Mouse (Mus musculus): ENCODE measurements at regions not wholly inside any gene's neighbourhood (a gene's known extent, or its start where the extent isn't known, plus 50 kb on each side); places are given as distances from the start of the nearest gene placed in this dataset.

- H3K27me3 ChIP-seq (ENCODE audit: insufficient read depth, low read length), result no peaks in the 10 kb centered on the region
- H3K9me3 ChIP-seq (ENCODE audit: low read length), result no peaks in the 10 kb centered on the region
- no peak for TF ChIP-seq CTCF (IDR thresholded peaks at IDR 0.05)
- DNase-seq (ENCODE audit: low spot score) (no peak), ATAC-seq (ENCODE audit: low FRiP score) (no peak)
- WGBS, result 90% methylated on average over 2 of the region's 2 CpGs
- H3K4me2 ChIP-seq (ENCODE audit: low read depth, low read length, poor library complexity, severe bottlenecking), result no peak overlapping the region
- H3K36me3 ChIP-seq (ENCODE audit: insufficient read depth, low read length), result no peaks in the 10 kb centered on the region
- no peaks in the 10 kb centered on the region for H3K4me1 ChIP-seq (ENCODE audit: insufficient read depth, low read length)
- no peak overlapping the region for H3K27ac ChIP-seq (ENCODE audit: low read depth, low read length)
- H3K4me3 ChIP-seq (ENCODE audit: low read depth, low read length), result no peak overlapping the region
- H3K9ac ChIP-seq (replicated peaks; ENCODE audit: low read length, poor library complexity, severe bottlenecking), result no peak overlapping the region
Observed at GRCm38 (mm10) chr10:96540828-96541227, 76.0 kb upstream of the Btg1 start.

- 69% methylated on average over 6 of the region's 6 CpGs for WGBS
- no peak overlapping the region for H3K4me3 ChIP-seq (ENCODE audit: low read depth, low read length)
- H3K27me3 ChIP-seq (ENCODE audit: insufficient read depth, low read length), result no peaks in the 10 kb centered on the region
- H3K27ac ChIP-seq (ENCODE audit: low read depth, low read length), result no peak overlapping the region
- no peak overlapping the region for H3K4me2 ChIP-seq (ENCODE audit: low read depth, low read length, poor library complexity, severe bottlenecking)
- H3K9me3 ChIP-seq (ENCODE audit: low read length), result no peaks in the 10 kb centered on the region
- ATAC-seq (ENCODE audit: low FRiP score) (no peak), DNase-seq (ENCODE audit: low spot score) (no peak)
- no peaks in the 10 kb centered on the region for H3K4me1 ChIP-seq (ENCODE audit: insufficient read depth, low read length)
- no peak overlapping the region for H3K9ac ChIP-seq (replicated peaks; ENCODE audit: low read length, poor library complexity, severe bottlenecking)
- H3K36me3 ChIP-seq (ENCODE audit: insufficient read depth, low read length), result no peaks in the 10 kb centered on the region
- no peak for TF ChIP-seq CTCF (IDR thresholded peaks at IDR 0.05)
Observed at GRCm38 (mm10) chr10:96545312-96545711, 71.5 kb upstream of the Btg1 start.

GRCm38 (mm10) chr10:96545761-96546388 is 70.9 kb upstream of the Btg1 start:
- Histone ChIP-seq H3K27me3 (ENCODE audit: insufficient read depth, low read length) (no peaks in the 10 kb centered on the region), H3K4me3 (ENCODE audit: low read depth, low read length) (no peak overlapping the region), H3K4me2 (ENCODE audit: low read depth, low read length, poor library complexity, severe bottlenecking) (no peak overlapping the region), H3K4me1 (ENCODE audit: insufficient read depth, low read length) (no peaks in the 10 kb centered on the region), H3K36me3 (ENCODE audit: insufficient read depth, low read length) (no peaks in the 10 kb centered on the region), H3K27ac (ENCODE audit: low read depth, low read length) (no peak overlapping the region), H3K9ac (replicated peaks; ENCODE audit: low read length, poor library complexity, severe bottlenecking) (no peak overlapping the region), H3K9me3 (ENCODE audit: low read length) (no peaks in the 10 kb centered on the region)
- TF ChIP-seq CTCF (IDR thresholded peaks at IDR 0.05), result no peak
- DNase-seq (ENCODE audit: low spot score) (no peak), ATAC-seq (ENCODE audit: low FRiP score) (no peak)
- WGBS, result 72% methylated on average over 2 of the region's 2 CpGs

GRCm38 (mm10) chr10:96549651-96550050 is 67.2 kb upstream of the Btg1 start:
- Histone ChIP-seq H3K4me3 (ENCODE audit: low read depth, low read length) (no peak overlapping the region), H3K27ac (ENCODE audit: low read depth, low read length) (no peak overlapping the region), H3K36me3 (ENCODE audit: insufficient read depth, low read length) (no peaks in the 10 kb centered on the region), H3K9me3 (ENCODE audit: low read length) (no peaks in the 10 kb centered on the region), H3K4me2 (ENCODE audit: low read depth, low read length, poor library complexity, severe bottlenecking) (no peak overlapping the region), H3K27me3 (ENCODE audit: insufficient read depth, low read length) (no peaks in the 10 kb centered on the region), H3K4me1 (ENCODE audit: insufficient read depth, low read length) (no peaks in the 10 kb centered on the region), H3K9ac (replicated peaks; ENCODE audit: low read length, poor library complexity, severe bottlenecking) (no peak overlapping the region)
- TF ChIP-seq CTCF (IDR thresholded peaks at IDR 0.05), result no peak
- WGBS, result 82% methylated on average over 2 of the region's 2 CpGs
- ATAC-seq (ENCODE audit: low FRiP score) (no peak), DNase-seq (ENCODE audit: low spot score) (no peak)

GRCm38 (mm10) chr10:96550266-96550665 is 66.5 kb upstream of the Btg1 start:
- no peak for TF ChIP-seq CTCF (IDR thresholded peaks at IDR 0.05)
- Histone ChIP-seq H3K27me3 (ENCODE audit: insufficient read depth, low read length) (no peaks in the 10 kb centered on the region), H3K4me3 (ENCODE audit: low read depth, low read length) (no peak overlapping the region), H3K4me1 (ENCODE audit: insufficient read depth, low read length) (no peaks in the 10 kb centered on the region), H3K27ac (ENCODE audit: low read depth, low read length) (no peak overlapping the region), H3K9ac (replicated peaks; ENCODE audit: low read length, poor library complexity, severe bottlenecking) (no peak overlapping the region), H3K9me3 (ENCODE audit: low read length) (no peaks in the 10 kb centered on the region), H3K4me2 (ENCODE audit: low read depth, low read length, poor library complexity, severe bottlenecking) (no peak overlapping the region), H3K36me3 (ENCODE audit: insufficient read depth, low read length) (no peaks in the 10 kb centered on the region)
- ATAC-seq (ENCODE audit: low FRiP score) (no peak), DNase-seq (ENCODE audit: low spot score) (no peak)
- 86% methylated on average over 4 of the region's 4 CpGs for WGBS

- Histone ChIP-seq H3K9me3 (ENCODE audit: low read length) (no peaks in the 10 kb centered on the region), H3K4me2 (ENCODE audit: low read depth, low read length, poor library complexity, severe bottlenecking) (no peak overlapping the region), H3K27ac (ENCODE audit: low read depth, low read length) (no peak overlapping the region), H3K27me3 (ENCODE audit: insufficient read depth, low read length) (no peaks in the 10 kb centered on the region), H3K4me3 (ENCODE audit: low read depth, low read length) (no peak overlapping the region), H3K4me1 (ENCODE audit: insufficient read depth, low read length) (no peaks in the 10 kb centered on the region), H3K9ac (replicated peaks; ENCODE audit: low read length, poor library complexity, severe bottlenecking) (no peak overlapping the region), H3K36me3 (ENCODE audit: insufficient read depth, low read length) (no peaks in the 10 kb centered on the region)
- ATAC-seq (ENCODE audit: low FRiP score) (no peak), DNase-seq (ENCODE audit: low spot score) (no peak)
- WGBS, result 21% methylated on average over 2 of the region's 2 CpGs
- no peak for TF ChIP-seq CTCF (IDR thresholded peaks at IDR 0.05)
Observed at GRCm38 (mm10) chr10:96557336-96557735, 59.5 kb upstream of the Btg1 start.
